In genomic region chr11:101316501-101316917, GRCm38 (mm10) we compare ENCODE assay signal across 7 mouse cellular contexts. TPM values are rescaled to one million over a fixed set of nuclear protein-coding genes. Genes with fewer than 3 reads are reported as not detected.
DNase-seq lines count a peak whose midpoint lies in the region; ATAC-seq and TF ChIP-seq lines count a peak whose summit lies in the region.

No protein-coding gene starts in this region.

- under 1% methylated on average over 17 of the region's 17 CpGs for WGBS in heart, postnatal 0 days
- WGBS in liver, adult 2 months, result under 1% methylated on average over 17 of the region's 17 CpGs
- 0% methylated on average over 17 of the region's 17 CpGs for WGBS in neural tube, embryonic 13.5 days

- H3K4me3 ChIP-seq in cortical plate, adult 2 months (ENCODE audit: insufficient read depth, low read length), result peak overlapping the region; percentile 85
- H3K4me3 ChIP-seq in heart, postnatal 0 days (ENCODE audit: low read depth, low read length), result peak overlapping the region; percentile 93
- H3K4me3 ChIP-seq in liver, adult 2 months (ENCODE audit: insufficient read depth, low read depth, low read length), result peak overlapping the region; percentile 84
- peak overlapping the region; percentile 99 for H3K4me3 ChIP-seq in neural tube, embryonic 13.5 days

- DNase-seq in right cerebral cortex, postnatal 4 days, result peak; percentile 33
- DNase-seq in right cerebral cortex, postnatal 36 days (ENCODE audit: low spot score in 2 of 2), result no peak
- no peak for DNase-seq in heart, postnatal 0 days (ENCODE audit: low spot score)
- peak; percentile 10 for DNase-seq in liver, adult 2 months (ENCODE audit: extremely low read depth, low read depth, low spot score)
- no peak for DNase-seq in ovary, postnatal 10 days (ENCODE audit: low spot score)

- no peak for TF ChIP-seq CTCF in cortical plate, adult 2 months (IDR thresholded peaks at IDR 0.05; ENCODE audit: extremely low read depth, insufficient read depth, low read length)
- no peak for TF ChIP-seq CTCF in heart, postnatal 0 days (IDR thresholded peaks at IDR 0.05; ENCODE audit: low read depth)
- no peak for TF ChIP-seq CTCF in liver, adult 2 months (IDR thresholded peaks at IDR 0.05; ENCODE audit: low read depth, low read length)

- H3K4me2 ChIP-seq in heart, postnatal 0 days (ENCODE audit: low read depth, low read length), result peak overlapping the region; percentile 89
- peak overlapping the region; percentile 98 for H3K4me2 ChIP-seq in neural tube, embryonic 13.5 days

- peaks cover 10% of the 10 kb centered on the region for H3K79me2 ChIP-seq in liver, adult 2 months (ENCODE audit: control insufficient read depth, insufficient read depth, low read length)

- no peaks in the 10 kb centered on the region; the same call in 1 of the 2 replicates for H3K4me1 ChIP-seq in cortical plate, adult 2 months (ENCODE audit: control insufficient read depth, insufficient read depth, low read length)
- peaks cover 3% of the 10 kb centered on the region; the same call in 1 of the 2 replicates for H3K4me1 ChIP-seq in heart, postnatal 0 days (ENCODE audit: control insufficient read depth, insufficient read depth)
- 0 out of 2 replicates have a peak, but pooled peaks cover 1% of the 10 kb centered on the region for H3K4me1 ChIP-seq in liver, adult 2 months (ENCODE audit: control insufficient read depth, insufficient read depth, low read length)
- peaks cover 24% of the 10 kb centered on the region for H3K4me1 ChIP-seq in neural tube, embryonic 13.5 days (replicated peaks)

- H3K36me3 ChIP-seq in heart, postnatal 0 days (replicated peaks; ENCODE audit: control insufficient read depth, insufficient read depth, low read length), result peaks cover 33% of the 10 kb centered on the region
- H3K36me3 ChIP-seq in liver, adult 2 months (ENCODE audit: control insufficient read depth, insufficient read depth, low read length), result peaks cover 29% of the 10 kb centered on the region
- peaks cover 41% of the 10 kb centered on the region for H3K36me3 ChIP-seq in neural tube, embryonic 13.5 days

- no peak for TF ChIP-seq POLR2A in cortical plate, adult 2 months (IDR thresholded peaks at IDR 0.05; ENCODE audit: extremely low read depth, insufficient read depth, low read length)
- TF ChIP-seq POLR2A in liver, adult 2 months (IDR thresholded peaks at IDR 0.05; ENCODE audit: extremely low read depth, insufficient read depth, low read length), result no peak

- ATAC-seq in heart, postnatal 0 days (ENCODE audit: insufficient read depth, low read depth), result peak; percentile 34
- ATAC-seq in neural tube, embryonic 13.5 days (ENCODE audit: low read depth), result peak; percentile 67

- no peaks in the 10 kb centered on the region for H3K27me3 ChIP-seq in heart, postnatal 0 days (ENCODE audit: control insufficient read depth, insufficient read depth, low read length)
- H3K27me3 ChIP-seq in liver, adult 2 months (ENCODE audit: control insufficient read depth, insufficient read depth, low read length), result no peaks in the 10 kb centered on the region
- no peaks in the 10 kb centered on the region for H3K27me3 ChIP-seq in neural tube, embryonic 13.5 days

- H3K27ac ChIP-seq in cortical plate, adult 2 months (ENCODE audit: insufficient read depth, low read length), result no peak overlapping the region
- H3K27ac ChIP-seq in heart, postnatal 0 days (ENCODE audit: low read depth), result peak overlapping the region; percentile 60
- H3K27ac ChIP-seq in liver, adult 2 months (replicated peaks; ENCODE audit: insufficient read depth, low read depth, low read length), result peak overlapping the region; percentile 26
- H3K27ac ChIP-seq in neural tube, embryonic 13.5 days (replicated peaks), result peak overlapping the region; percentile 71

- peak overlapping the region; percentile 86 for H3K9ac ChIP-seq in heart, postnatal 0 days (replicated peaks; ENCODE audit: low read depth, low read length)
- peak overlapping the region; percentile 83 for H3K9ac ChIP-seq in liver, adult 2 months (ENCODE audit: low read depth, low read length)
- H3K9ac ChIP-seq in neural tube, embryonic 13.5 days, result peak overlapping the region; percentile 98

- no peak for TF ChIP-seq EP300 in heart, postnatal 0 days (IDR thresholded peaks at IDR 0.05; ENCODE audit: low read depth)

- H3K9me3 ChIP-seq in heart, postnatal 0 days (replicated peaks; ENCODE audit: control insufficient read depth, low read length), result no peaks in the 10 kb centered on the region
- H3K9me3 ChIP-seq in neural tube, embryonic 13.5 days, result no peaks in the 10 kb centered on the region

RNA-seq across cellular contexts. Expression of gene Psme3, which starts 0.5 kb away (rescaled TPM):
- polyA plus RNA-seq in cortical plate, adult 2 months (2012; rRNA removed), result 99.9 and 107 TPM in 2 replicates
- total RNA-seq in heart, postnatal 0 days (2014; rRNA removed; ENCODE audit: low replicate concordance), result 44.7 and 52.2 TPM in 2 replicates
- polyA plus RNA-seq in heart, postnatal 0 days (2015; fragmentation: Nextera tagmentation; extraction: Ambion mirVana), result 47.8 and 52.0 TPM in 2 replicates
- total RNA-seq in liver, adult 2 months (2014; rRNA removed), result 15.8 and 16.8 TPM in 2 replicates
- 34.5 and 37.9 TPM in 2 replicates for polyA plus RNA-seq in liver, adult 2 months (2012; rRNA removed)
- polyA plus RNA-seq in neural tube, embryonic 13.5 days (2015; fragmentation: Nextera tagmentation; extraction: Ambion mirVana), result 126 and 133 TPM in 2 replicates

RNA-seq across cellular contexts. Expression of gene Aoc2, which starts 8.4 kb away (rescaled TPM):
- polyA plus RNA-seq in cortical plate, adult 2 months (2012; rRNA removed), result 3.7 and 4.0 TPM in 2 replicates
- 1.8 and 2.0 TPM in 2 replicates for total RNA-seq in heart, postnatal 0 days (2014; rRNA removed; ENCODE audit: low replicate concordance)
- polyA plus RNA-seq in heart, postnatal 0 days (2015; fragmentation: Nextera tagmentation; extraction: Ambion mirVana), result 0.16 and 0.30 TPM in 2 replicates
- 0.40 and 0.46 TPM in 2 replicates for total RNA-seq in liver, adult 2 months (2014; rRNA removed)
- 0.91 and 1.7 TPM in 2 replicates for polyA plus RNA-seq in liver, adult 2 months (2012; rRNA removed)
- polyA plus RNA-seq in neural tube, embryonic 13.5 days (2015; fragmentation: Nextera tagmentation; extraction: Ambion mirVana), result 2.0 and 2.1 TPM in 2 replicates

RNA-seq across cellular contexts. Expression of gene Aoc3, which starts 13.9 kb away (rescaled TPM):
- polyA plus RNA-seq in cortical plate, adult 2 months (2012; rRNA removed), result 0.64 and 0.94 TPM in 2 replicates
- total RNA-seq in heart, postnatal 0 days (2014; rRNA removed; ENCODE audit: low replicate concordance), result 14.4 and 23.9 TPM in 2 replicates
- 2.5 and 2.8 TPM in 2 replicates for polyA plus RNA-seq in heart, postnatal 0 days (2015; fragmentation: Nextera tagmentation; extraction: Ambion mirVana)
- total RNA-seq in liver, adult 2 months (2014; rRNA removed), result 0.13 and 0.18 TPM in 2 replicates
- 0.05 and 0.16 TPM in 2 replicates for polyA plus RNA-seq in liver, adult 2 months (2012; rRNA removed)
- polyA plus RNA-seq in neural tube, embryonic 13.5 days (2015; fragmentation: Nextera tagmentation; extraction: Ambion mirVana), result 0.07 TPM in 1 of 2 replicates, not detected in the other

RNA-seq across cellular contexts. Expression of gene Becn1, which starts 14.4 kb away (rescaled TPM):
- polyA plus RNA-seq in cortical plate, adult 2 months (2012; rRNA removed), result 169 and 181 TPM in 2 replicates
- 73.0 and 88.2 TPM in 2 replicates for total RNA-seq in heart, postnatal 0 days (2014; rRNA removed; ENCODE audit: low replicate concordance)
- polyA plus RNA-seq in heart, postnatal 0 days (2015; fragmentation: Nextera tagmentation; extraction: Ambion mirVana), result 98.9 and 107 TPM in 2 replicates
- total RNA-seq in liver, adult 2 months (2014; rRNA removed), result 43.8 and 57.8 TPM in 2 replicates
- polyA plus RNA-seq in liver, adult 2 months (2012; rRNA removed), result 43.1 and 50.8 TPM in 2 replicates
- 173 and 178 TPM in 2 replicates for polyA plus RNA-seq in neural tube, embryonic 13.5 days (2015; fragmentation: Nextera tagmentation; extraction: Ambion mirVana)

RNA-seq across cellular contexts. Expression of gene Coa3, which starts 37.6 kb away (rescaled TPM):
- 150 and 156 TPM in 2 replicates for polyA plus RNA-seq in cortical plate, adult 2 months (2012; rRNA removed)
- 175 and 216 TPM in 2 replicates for total RNA-seq in heart, postnatal 0 days (2014; rRNA removed; ENCODE audit: low replicate concordance)
- 189 and 206 TPM in 2 replicates for polyA plus RNA-seq in heart, postnatal 0 days (2015; fragmentation: Nextera tagmentation; extraction: Ambion mirVana)
- 74.7 and 96.8 TPM in 2 replicates for total RNA-seq in liver, adult 2 months (2014; rRNA removed)
- 289 and 376 TPM in 2 replicates for polyA plus RNA-seq in liver, adult 2 months (2012; rRNA removed)
- polyA plus RNA-seq in neural tube, embryonic 13.5 days (2015; fragmentation: Nextera tagmentation; extraction: Ambion mirVana), result 211 and 238 TPM in 2 replicates

Comparison
In these comparisons a context has a peak if more than half of its experiments do, and no peak if none do; other contexts are left out.
1. DNase-seq: peak in right cerebral cortex, postnatal 4 days (single experiment) and liver, adult 2 months (single experiment); none in right cerebral cortex, postnatal 36 days (0 of 2), heart, postnatal 0 days (single experiment) and ovary, postnatal 10 days (single experiment).
2. Peak in every context shown above with its lines, with median percentiles within 50 percentile points of each other: H3K4me3 ChIP-seq and H3K9ac ChIP-seq.